Mouse (Mus musculus): ENCODE results near the gene Nub1. TPM values are rescaled to one million over a fixed set of nuclear protein-coding genes. Genes with fewer than 3 reads are reported as not detected.

Nub1 gene
- total and polyA plus RNA-seq, 3 experiments: 28.8 to 58.6 (median 44.7) TPM

DNA sequence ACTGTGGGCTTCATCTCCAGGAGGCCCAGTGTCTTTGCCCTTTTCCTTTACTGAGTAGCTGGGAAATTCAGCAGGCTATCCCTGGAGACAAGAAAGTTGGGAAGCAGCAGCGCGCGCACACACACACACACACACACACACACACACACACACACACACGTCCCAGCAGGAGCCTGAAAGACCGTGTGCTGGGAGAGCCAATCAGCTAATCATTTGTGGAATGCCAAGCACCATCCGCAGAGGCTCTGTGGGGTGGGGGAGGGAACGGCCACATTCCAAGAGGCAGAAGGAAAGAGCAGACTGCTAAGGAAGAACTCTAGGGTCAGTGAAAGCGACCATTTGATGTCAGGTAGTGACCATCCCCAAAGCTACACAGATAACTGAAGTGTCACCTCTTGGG lies 47.8 kb downstream of the Nub1 start:
- ATAC-seq (ENCODE audit: extremely low read depth, insufficient number of reproducible peaks, low FRiP score, poor library complexity, severe bottlenecking): no peak
- H3K4me1 ChIP-seq (ENCODE audit: insufficient read depth, low read depth, low read length): no peaks in the 10 kb centered on the region
- H3K9me3 ChIP-seq (replicated peaks): no peaks in the 10 kb centered on the region
- TF ChIP-seq CTCF (IDR thresholded peaks at IDR 0.05; ENCODE audit: low read depth, low read length) (no peak), TAL1 (conservative IDR thresholded peaks at IDR 0.05; ENCODE audit: low read depth, low read length) (no peak), GATA2 (IDR thresholded peaks at IDR 0.05; ENCODE audit: borderline replicate concordance, low read depth, low read length) (no peak), POLR2AphosphoS5 (IDR thresholded peaks at IDR 0.05; ENCODE audit: insufficient replicate concordance, low read depth, low read length) (no peak), GATA1 (IDR thresholded peaks at IDR 0.05; ENCODE audit: borderline replicate concordance, low read length) (no peak)
- H3K27me3 ChIP-seq (ENCODE audit: insufficient read depth, low read length): peaks cover 30% of the 10 kb centered on the region
- no peak overlapping the region for H3K4me3 ChIP-seq (ENCODE audit: low read depth, low read length)
- no peaks in the 10 kb centered on the region for H3K36me3 ChIP-seq (replicated peaks)
- DNase-seq (ENCODE audit: low spot score): no peak

DNA sequence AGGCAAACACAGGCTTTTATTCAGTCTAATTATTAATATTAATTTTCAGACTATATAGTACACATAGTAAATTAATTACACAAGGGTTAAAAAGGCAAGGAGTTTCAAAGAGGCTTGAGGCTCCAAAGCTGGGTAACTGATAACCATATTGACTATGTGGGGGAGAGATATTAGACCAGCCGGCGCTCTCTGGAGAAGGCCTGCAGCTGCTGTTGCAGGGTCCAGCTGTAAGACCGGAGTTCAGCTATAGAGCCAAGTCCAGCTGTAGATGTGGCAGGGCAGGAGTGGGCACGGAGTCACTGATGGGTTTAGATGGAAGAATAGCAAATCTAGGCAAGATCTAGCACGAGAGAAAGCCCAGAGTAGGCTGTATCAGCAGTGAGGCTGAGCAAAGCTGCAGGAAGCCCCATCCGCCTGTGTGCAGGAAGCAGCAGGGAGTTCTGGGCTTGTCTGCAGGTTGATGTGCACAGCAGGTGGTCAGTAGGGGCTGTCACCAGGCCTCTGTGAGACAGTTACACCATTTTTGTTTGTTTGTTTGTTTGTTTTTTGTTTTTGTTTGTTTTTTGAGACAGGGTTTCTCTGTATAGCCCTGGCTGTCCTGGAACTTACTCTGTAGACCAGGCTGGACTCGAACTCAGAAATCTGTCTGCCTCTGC lies 48.6 kb downstream of the Nub1 start:
- Histone ChIP-seq H3K27me3 (ENCODE audit: insufficient read depth, low read length) (peaks cover 30% of the 10 kb centered on the region), H3K4me1 (ENCODE audit: insufficient read depth, low read depth, low read length) (no peaks in the 10 kb centered on the region), H3K4me3 (ENCODE audit: low read depth, low read length) (no peak overlapping the region), H3K9me3 (replicated peaks) (no peaks in the 10 kb centered on the region), H3K36me3 (replicated peaks) (no peaks in the 10 kb centered on the region)
- DNase-seq (ENCODE audit: low spot score) (no peak), ATAC-seq (ENCODE audit: extremely low read depth, insufficient number of reproducible peaks, low FRiP score, poor library complexity, severe bottlenecking) (no peak)
- TF ChIP-seq CTCF (IDR thresholded peaks at IDR 0.05; ENCODE audit: low read depth, low read length): no peak
- no peak for TF ChIP-seq TAL1 (conservative IDR thresholded peaks at IDR 0.05; ENCODE audit: low read depth, low read length)
- no peak for TF ChIP-seq GATA1 (IDR thresholded peaks at IDR 0.05; ENCODE audit: borderline replicate concordance, low read length)
- no peak for TF ChIP-seq POLR2AphosphoS5 (IDR thresholded peaks at IDR 0.05; ENCODE audit: insufficient replicate concordance, low read depth, low read length)
- no peak for TF ChIP-seq GATA2 (IDR thresholded peaks at IDR 0.05; ENCODE audit: borderline replicate concordance, low read depth, low read length)

DNA sequence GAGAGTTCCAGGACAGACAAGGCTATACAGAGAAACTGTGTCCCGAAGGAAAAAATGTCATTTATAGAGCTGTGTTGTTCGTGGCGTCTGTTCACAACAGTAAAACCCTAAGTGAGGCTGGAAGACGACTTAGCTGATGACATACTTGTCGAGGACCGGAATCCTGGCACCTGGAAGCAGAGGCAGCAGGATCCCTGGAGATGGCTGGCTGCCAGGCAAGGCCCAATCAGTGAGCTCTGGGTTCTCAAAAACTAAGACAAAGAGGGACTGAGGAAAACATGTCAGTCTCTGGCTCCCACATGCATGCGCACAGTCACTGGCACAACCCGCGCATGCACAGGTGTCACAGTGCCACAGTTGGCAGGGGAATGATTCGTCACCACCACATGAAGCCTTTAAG lies 52.3 kb downstream of the Nub1 start:
- no peak for ATAC-seq (ENCODE audit: extremely low read depth, insufficient number of reproducible peaks, low FRiP score, poor library complexity, severe bottlenecking)
- Histone ChIP-seq H3K4me1 (ENCODE audit: insufficient read depth, low read depth, low read length) (no peaks in the 10 kb centered on the region), H3K36me3 (replicated peaks) (no peaks in the 10 kb centered on the region), H3K27me3 (ENCODE audit: insufficient read depth, low read length) (peaks cover 20% of the 10 kb centered on the region), H3K4me3 (ENCODE audit: low read depth, low read length) (no peak overlapping the region), H3K9me3 (replicated peaks) (no peaks in the 10 kb centered on the region)
- no peak for TF ChIP-seq TAL1 (conservative IDR thresholded peaks at IDR 0.05; ENCODE audit: low read depth, low read length)
- TF ChIP-seq CTCF (IDR thresholded peaks at IDR 0.05; ENCODE audit: low read depth, low read length): no peak
- no peak for TF ChIP-seq GATA1 (IDR thresholded peaks at IDR 0.05; ENCODE audit: borderline replicate concordance, low read length)
- TF ChIP-seq POLR2AphosphoS5 (IDR thresholded peaks at IDR 0.05; ENCODE audit: insufficient replicate concordance, low read depth, low read length): no peak
- no peak for TF ChIP-seq GATA2 (IDR thresholded peaks at IDR 0.05; ENCODE audit: borderline replicate concordance, low read depth, low read length)
- no peak for DNase-seq (ENCODE audit: low spot score)

DNA sequence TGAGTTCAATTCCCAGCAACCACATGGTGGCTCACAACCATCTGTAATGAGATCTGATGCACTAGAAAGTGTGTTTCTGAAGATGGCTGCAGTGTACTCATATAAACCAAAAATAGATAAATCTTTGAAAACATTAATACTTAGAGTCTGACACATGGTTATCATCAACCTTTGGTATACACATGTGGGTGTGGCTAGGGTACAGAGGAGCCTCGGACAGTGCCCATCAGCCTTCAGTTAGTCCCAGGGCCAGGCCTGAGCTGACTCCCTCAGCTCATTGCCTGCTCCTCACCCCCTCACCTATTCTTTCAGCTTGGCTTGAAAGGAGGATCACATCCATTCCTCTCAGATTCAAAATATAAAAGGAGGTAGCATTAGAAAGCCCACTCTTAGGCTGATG lies 53.2 kb downstream of the Nub1 start:
- no peak for DNase-seq (ENCODE audit: low spot score)
- TF ChIP-seq TAL1 (conservative IDR thresholded peaks at IDR 0.05; ENCODE audit: low read depth, low read length) (no peak), GATA1 (IDR thresholded peaks at IDR 0.05; ENCODE audit: borderline replicate concordance, low read length) (no peak), GATA2 (IDR thresholded peaks at IDR 0.05; ENCODE audit: borderline replicate concordance, low read depth, low read length) (no peak), POLR2AphosphoS5 (IDR thresholded peaks at IDR 0.05; ENCODE audit: insufficient replicate concordance, low read depth, low read length) (no peak), CTCF (IDR thresholded peaks at IDR 0.05; ENCODE audit: low read depth, low read length) (no peak)
- no peaks in the 10 kb centered on the region for H3K36me3 ChIP-seq (replicated peaks)
- H3K27me3 ChIP-seq (ENCODE audit: insufficient read depth, low read length): peaks cover 23% of the 10 kb centered on the region
- no peaks in the 10 kb centered on the region for H3K9me3 ChIP-seq (replicated peaks)
- H3K4me3 ChIP-seq (ENCODE audit: low read depth, low read length): no peak overlapping the region
- ATAC-seq (ENCODE audit: extremely low read depth, insufficient number of reproducible peaks, low FRiP score, poor library complexity, severe bottlenecking): no peak
- no peaks in the 10 kb centered on the region for H3K4me1 ChIP-seq (ENCODE audit: insufficient read depth, low read depth, low read length)

DNA sequence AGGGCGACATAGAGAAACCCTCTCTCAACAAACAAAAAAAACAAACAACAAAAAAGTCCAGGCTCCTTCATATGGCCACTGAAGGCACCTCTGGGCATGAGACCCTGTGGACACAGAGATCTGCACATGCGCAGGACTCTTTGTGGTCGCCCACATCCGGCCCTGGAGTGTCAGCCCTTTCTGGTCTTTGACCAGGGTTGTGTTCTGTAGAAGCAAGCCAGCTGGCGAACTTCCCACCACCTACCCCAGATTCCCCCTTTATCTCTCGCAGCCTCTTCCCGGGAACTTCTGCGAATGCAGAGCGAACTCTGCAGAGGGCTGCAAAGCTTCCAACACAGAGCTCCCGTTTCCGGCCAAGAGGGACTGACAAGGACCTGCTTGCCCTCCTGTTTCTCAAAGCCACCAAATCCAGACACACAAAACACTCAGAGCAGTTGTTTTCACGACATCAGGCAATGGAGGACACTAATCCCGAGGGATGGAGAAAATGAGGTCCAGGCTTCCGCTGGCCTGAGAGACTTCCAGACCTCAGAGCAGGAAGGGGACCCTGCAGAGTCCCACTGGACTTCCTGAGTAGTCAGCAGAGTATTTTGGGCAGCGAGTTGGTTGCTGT lies 53.9 kb downstream of the Nub1 start:
- DNase-seq (ENCODE audit: low spot score) (no peak), ATAC-seq (ENCODE audit: extremely low read depth, insufficient number of reproducible peaks, low FRiP score, poor library complexity, severe bottlenecking) (no peak)
- Histone ChIP-seq H3K36me3 (replicated peaks) (no peaks in the 10 kb centered on the region), H3K27me3 (ENCODE audit: insufficient read depth, low read length) (peaks cover 19% of the 10 kb centered on the region), H3K4me3 (ENCODE audit: low read depth, low read length) (no peak overlapping the region), H3K9me3 (replicated peaks) (no peaks in the 10 kb centered on the region), H3K4me1 (ENCODE audit: insufficient read depth, low read depth, low read length) (no peaks in the 10 kb centered on the region)
- TF ChIP-seq GATA1 (IDR thresholded peaks at IDR 0.05; ENCODE audit: borderline replicate concordance, low read length): no peak
- no peak for TF ChIP-seq GATA2 (IDR thresholded peaks at IDR 0.05; ENCODE audit: borderline replicate concordance, low read depth, low read length)
- no peak for TF ChIP-seq POLR2AphosphoS5 (IDR thresholded peaks at IDR 0.05; ENCODE audit: insufficient replicate concordance, low read depth, low read length)
- no peak for TF ChIP-seq CTCF (IDR thresholded peaks at IDR 0.05; ENCODE audit: low read depth, low read length)
- no peak for TF ChIP-seq TAL1 (conservative IDR thresholded peaks at IDR 0.05; ENCODE audit: low read depth, low read length)

DNA sequence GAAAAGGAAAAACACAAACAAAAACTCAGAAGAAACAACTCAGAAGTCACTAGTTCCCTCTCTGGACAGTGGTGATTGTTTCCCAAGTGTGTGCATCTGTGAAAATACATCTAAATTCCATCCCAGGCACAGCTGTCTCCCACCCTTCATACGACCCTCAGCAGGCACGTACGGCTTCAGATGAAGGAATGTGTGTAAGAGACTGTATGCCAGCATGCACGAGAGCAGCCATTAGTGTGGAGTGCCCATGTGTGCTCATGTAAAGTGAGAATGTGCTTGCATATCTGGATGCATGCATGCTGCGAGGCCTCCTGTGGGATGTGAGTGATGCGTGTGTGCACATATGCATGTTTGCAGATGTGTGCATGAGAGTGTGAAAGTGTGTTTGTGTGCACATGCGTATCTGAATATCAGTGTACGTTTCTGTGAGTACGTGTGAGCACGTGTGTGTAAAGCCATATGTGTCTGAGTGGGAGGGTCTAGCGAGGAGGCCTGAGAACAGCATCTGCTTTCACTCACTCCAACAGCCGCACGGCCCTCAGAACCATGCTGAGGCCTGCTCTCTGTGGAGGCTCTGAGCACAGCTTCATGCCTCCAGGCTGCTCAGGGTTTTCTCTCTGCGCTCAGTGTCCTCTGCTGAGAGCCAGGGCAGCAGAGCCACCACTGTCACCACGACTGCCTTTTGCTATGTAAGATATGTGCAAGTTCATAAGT lies 56.0 kb downstream of the Nub1 start:
- Histone ChIP-seq H3K4me1 (ENCODE audit: insufficient read depth, low read depth, low read length) (no peaks in the 10 kb centered on the region), H3K36me3 (replicated peaks) (no peaks in the 10 kb centered on the region), H3K27me3 (ENCODE audit: insufficient read depth, low read length) (peaks cover 24% of the 10 kb centered on the region), H3K4me3 (ENCODE audit: low read depth, low read length) (no peak overlapping the region), H3K9me3 (replicated peaks) (no peaks in the 10 kb centered on the region)
- no peak for TF ChIP-seq GATA2 (IDR thresholded peaks at IDR 0.05; ENCODE audit: borderline replicate concordance, low read depth, low read length)
- no peak for TF ChIP-seq GATA1 (IDR thresholded peaks at IDR 0.05; ENCODE audit: borderline replicate concordance, low read length)
- TF ChIP-seq TAL1 (conservative IDR thresholded peaks at IDR 0.05; ENCODE audit: low read depth, low read length): no peak
- TF ChIP-seq CTCF (IDR thresholded peaks at IDR 0.05; ENCODE audit: low read depth, low read length): no peak
- no peak for TF ChIP-seq POLR2AphosphoS5 (IDR thresholded peaks at IDR 0.05; ENCODE audit: insufficient replicate concordance, low read depth, low read length)
- DNase-seq (ENCODE audit: low spot score) (no peak), ATAC-seq (ENCODE audit: extremely low read depth, insufficient number of reproducible peaks, low FRiP score, poor library complexity, severe bottlenecking) (no peak)

All from G1E (cell line).